Mouse (Mus musculus) olfactory bulb, adult 2 months (tissue): ENCODE data around the gene Tpgs1. TPM values are rescaled to one million over a fixed set of nuclear protein-coding genes. Genes with fewer than 3 reads are reported as not detected.

Experiments used
- H3K27ac ChIP-seq: fragments of 200-500 bp; 2 replicates; pipeline ENCODE4 v1.5.1; 2012; ENCODE audit warnings: low read depth, low read length; ENCODE audit not compliant: insufficient read depth
- H3K4me1 ChIP-seq: fragments of 200-500 bp; 2 replicates; pipeline ENCODE4 v1.6.1; 2012; ENCODE audit warnings: low read length; ENCODE audit not compliant: control insufficient read depth, insufficient read depth
- H3K4me3 ChIP-seq: fragments of 200-500 bp; 2 replicates; pipeline ENCODE4 v1.5.1; 2012; ENCODE audit warnings: mild to moderate bottlenecking, low read depth, low read length, moderate library complexity; ENCODE audit not compliant: insufficient read depth
- CTCF ChIP-seq: fragments of 200-500 bp; IDR thresholded peaks from 2 replicates; pipeline ENCODE4 v1.5.1; 2012; ENCODE audit warnings: low read depth, mild to moderate bottlenecking, low read length, moderate library complexity; ENCODE audit not compliant: insufficient read depth
- POLR2A ChIP-seq: fragments of 200-500 bp; IDR thresholded peaks from 2 replicates; pipeline ENCODE4 v1.6.1; 2012; ENCODE audit warnings: mild to moderate bottlenecking, low read depth, low read length, moderate library complexity; ENCODE audit not compliant: insufficient read depth
- WGBS: fragments of 180-500 bp; shearing (Covaris S2); methylation state at CpG from one replicate; pipeline ENCODE4 v1.1.7; 2018; 5-methylcytosine and 5-hydroxymethylcytosine counted together
- polyA plus RNA-seq: library from polyadenylated mRNA; stranded (reverse); fragments of >200 nt; gene quantifications from 2 replicates; pipeline ENCODE4 v1.2.4, GENCODE M21; 2012; ENCODE audit warnings: low replicate concordance; ENCODE audit not compliant: missing spikeins, insufficient read depth, insufficient read length

The Tpgs1 gene
- polyA plus RNA-seq, 1 experiment, result not detected

GRCm38 (mm10) chr10:79714996-79715395 is 45.8 kb downstream of the Tpgs1 start:
- 30% methylated on average over 4 of the region's 4 CpGs for WGBS
- no peak overlapping the region for H3K27ac ChIP-seq
- TF ChIP-seq POLR2A (no peak), CTCF (no peak)
- peaks cover 30% of the 10 kb centered on the region for H3K4me1 ChIP-seq
- H3K4me3 ChIP-seq, result no peak overlapping the region

GRCm38 (mm10) chr10:79716254-79716987 is 47.3 kb downstream of the Tpgs1 start, which contains the start of gene Hcn2:
Gene Hcn2 (plus strand): TSS chr10:79716634.
- Histone ChIP-seq H3K4me1 (peaks cover 42% of the 10 kb centered on the region), H3K4me3 (peak within 1 kb of the TSS; percentile 84), H3K27ac (peak within 1 kb of the TSS; percentile 94)
- 3% methylated on average over 80 of the region's 91 CpGs for WGBS
- TF ChIP-seq CTCF, result no peak
- TF ChIP-seq POLR2A, result 0 out of 2 replicates have a peak, but pooled peaks have one; percentile 15

- Histone ChIP-seq H3K4me3 (peak overlapping the region; percentile 84), H3K4me1 (peaks cover 46% of the 10 kb centered on the region), H3K27ac (peak overlapping the region; percentile 31)
- peak; percentile 17; the same call in 1 of the 2 replicates for TF ChIP-seq POLR2A
- no peak for TF ChIP-seq CTCF
- under 1% methylated on average over 44 of the region's 44 CpGs for WGBS
Observed at GRCm38 (mm10) chr10:79716988-79717355, 47.8 kb downstream of the Tpgs1 start.

GRCm38 (mm10) chr10:79717640-79718357 is 48.6 kb downstream of the Tpgs1 start:
- H3K4me1 ChIP-seq, result peaks cover 52% of the 10 kb centered on the region
- peak overlapping the region; percentile 84 for H3K4me3 ChIP-seq
- WGBS, result 3% methylated on average over 43 of the region's 43 CpGs
- peak overlapping the region; percentile 31 for H3K27ac ChIP-seq
- TF ChIP-seq CTCF, result no peak

- TF ChIP-seq CTCF (no peak), POLR2A (no peak)
- Histone ChIP-seq H3K27ac (no peak overlapping the region), H3K4me3 (no peak overlapping the region), H3K4me1 (peaks cover 62% of the 10 kb centered on the region)
- 66% methylated on average over 5 of the region's 5 CpGs for WGBS
Observed at GRCm38 (mm10) chr10:79721089-79721488, 51.9 kb downstream of the Tpgs1 start.

- WGBS, result 28% methylated on average over 6 of the region's 6 CpGs
- Histone ChIP-seq H3K27ac (peak overlapping the region; percentile 20; the same call in 1 of the 2 replicates), H3K4me1 (peaks cover 57% of the 10 kb centered on the region), H3K4me3 (no peak overlapping the region)
- TF ChIP-seq POLR2A, result no peak
- no peak for TF ChIP-seq CTCF
Observed at GRCm38 (mm10) chr10:79723047-79723446, 53.9 kb downstream of the Tpgs1 start.

GRCm38 (mm10) chr10:79723692-79724091 is 54.5 kb downstream of the Tpgs1 start:
- Histone ChIP-seq H3K4me3 (no peak overlapping the region), H3K27ac (peak overlapping the region; percentile 20; the same call in 1 of the 2 replicates), H3K4me1 (peaks cover 58% of the 10 kb centered on the region)
- TF ChIP-seq POLR2A, result no peak
- no peak for TF ChIP-seq CTCF
- WGBS, result 76% methylated on average over 7 of the region's 7 CpGs

Other genes starting within 250 kb of the Tpgs1 start
- not detected in 2 replicates for gene Vmn2r83, start 200.6 kb upstream of the Tpgs1 start, polyA plus RNA-seq
- gene Plpp2, start 135.6 kb upstream of the Tpgs1 start, polyA plus RNA-seq, result not detected in 2 replicates
- gene Mier2, start 114.2 kb upstream of the Tpgs1 start, polyA plus RNA-seq, result not detected in 2 replicates
- not detected in 2 replicates for gene Theg, start 82.0 kb upstream of the Tpgs1 start, polyA plus RNA-seq
- not detected in 2 replicates for gene C2cd4c, start 55.3 kb upstream of the Tpgs1 start, polyA plus RNA-seq
- not detected in 2 replicates for gene Shc2, start 31.5 kb upstream of the Tpgs1 start, polyA plus RNA-seq
- gene Odf3l2, start 23.6 kb upstream of the Tpgs1 start, polyA plus RNA-seq, result not detected in 2 replicates
- not detected in 2 replicates for gene Madcam1, start 4.8 kb upstream of the Tpgs1 start, polyA plus RNA-seq
- gene Cdc34, start 12.8 kb downstream of the Tpgs1 start, polyA plus RNA-seq, result not detected in 2 replicates
- gene Gzmm, start 19.7 kb downstream of the Tpgs1 start, polyA plus RNA-seq, result not detected in 2 replicates
- gene Bsg, start 35.1 kb downstream of the Tpgs1 start, polyA plus RNA-seq, result not detected in 2 replicates
- gene Hcn2, start 47.3 kb downstream of the Tpgs1 start, polyA plus RNA-seq, result not detected in 2 replicates
- gene Polrmt, start 77.2 kb downstream of the Tpgs1 start, polyA plus RNA-seq, result not detected in 2 replicates
- not detected in 2 replicates for gene Fgf22, start 85.7 kb downstream of the Tpgs1 start, polyA plus RNA-seq
- gene Rnf126, start 97.6 kb downstream of the Tpgs1 start, polyA plus RNA-seq, result not detected in 2 replicates
- not detected in 2 replicates for gene Fstl3, start 107.9 kb downstream of the Tpgs1 start, polyA plus RNA-seq
- gene Prss57, start 121.6 kb downstream of the Tpgs1 start, polyA plus RNA-seq, result not detected in 2 replicates
- gene Palm, start 124.2 kb downstream of the Tpgs1 start, polyA plus RNA-seq, result not detected in 2 replicates
- gene Misp, start 151.6 kb downstream of the Tpgs1 start, polyA plus RNA-seq, result not detected in 2 replicates
- 555 TPM in 1 of 2 replicates, not detected in the other for gene Ptbp1, start 185.1 kb downstream of the Tpgs1 start, polyA plus RNA-seq
- not detected in 2 replicates for gene Prtn3, start 205.1 kb downstream of the Tpgs1 start, polyA plus RNA-seq
- not detected in 2 replicates for gene Plppr3, start 205.3 kb downstream of the Tpgs1 start, polyA plus RNA-seq
- not detected in 2 replicates for gene Elane, start 216.9 kb downstream of the Tpgs1 start, polyA plus RNA-seq
- gene Cfd, start 221.5 kb downstream of the Tpgs1 start, polyA plus RNA-seq, result not detected in 2 replicates
- not detected in 2 replicates for gene Med16, start 239.6 kb downstream of the Tpgs1 start, polyA plus RNA-seq
- gene Gm26602, start 241.5 kb downstream of the Tpgs1 start, polyA plus RNA-seq, result not detected in 2 replicates
- not detected in 2 replicates for gene Kiss1r, start 247.6 kb downstream of the Tpgs1 start, polyA plus RNA-seq